Mouse (Mus musculus) neural tube, embryonic 11.5 days (tissue): ENCODE results near the gene Crebrf. TPM values are rescaled to one million over a fixed set of nuclear protein-coding genes. Genes with fewer than 3 reads are reported as not detected.

ENCODE experiments used
- ATAC-seq: fragments of 200-750 bp; cut with Nextera tagmentation; 2 replicates; pipeline ENCODE4 v1.8.0; 2017; ENCODE audit warnings: moderate number of reproducible peaks, mild to moderate bottlenecking, moderate TSS enrichment, moderate library complexity; ENCODE audit not compliant: insufficient read depth, low FRiP score, low TSS enrichment
- DNase-seq: peaks from one replicate; pipeline ENCODE4 v3.0.0-alpha.2; 2015; ENCODE audit warnings: low spot score
- H3K27ac ChIP-seq: fragments of 300-500 bp; sonication (generic); 2 replicates; pipeline ENCODE4 v1.5.1; 2014; ENCODE audit warnings: low read depth, mild to moderate bottlenecking, low read length
- H3K27me3 ChIP-seq: fragments of 300-500 bp; sonication (generic); 2 replicates; pipeline ENCODE4 v1.6.1; 2014; ENCODE audit warnings: mild to moderate bottlenecking, low read length, mixed read lengths; ENCODE audit not compliant: control insufficient read depth, insufficient read depth
- H3K36me3 ChIP-seq: fragments of 300-500 bp; sonication (generic); 2 replicates; pipeline ENCODE4 v1.6.1; 2014; ENCODE audit warnings: mild to moderate bottlenecking, low read length, moderate library complexity, mixed read lengths; ENCODE audit not compliant: control insufficient read depth, insufficient read depth
- H3K4me1 ChIP-seq: fragments of 300-500 bp; sonication (generic); 2 replicates; pipeline ENCODE4 v1.6.1; 2014; ENCODE audit warnings: low read length, mixed read lengths; ENCODE audit not compliant: control insufficient read depth, insufficient read depth
- H3K4me2 ChIP-seq: fragments of 300-500 bp; sonication (generic); 2 replicates; pipeline ENCODE4 v1.6.1; 2014; ENCODE audit warnings: low read depth, mild to moderate bottlenecking, moderate library complexity
- H3K4me3 ChIP-seq: fragments of 300-500 bp; sonication (generic); 2 replicates; pipeline ENCODE4 v1.5.1; 2014; ENCODE audit warnings: low read depth, low read length
- H3K9ac ChIP-seq: fragments of 300-500 bp; sonication (generic); 2 replicates; pipeline ENCODE4 v1.6.1; 2014; ENCODE audit warnings: mild to moderate bottlenecking, low read length
- H3K9me3 ChIP-seq: fragments of 300-500 bp; sonication (generic); 2 replicates; pipeline ENCODE4 v1.6.1; 2016; ENCODE audit warnings: low read length; ENCODE audit not compliant: control insufficient read depth
- WGBS: fragments of 180-500 bp; shearing (Covaris S2); extraction: QIAGEN DNeasy Blood & Tissue Kit; methylation state at CpG from one replicate; pipeline ENCODE4 v1.1.7; 2014; 5-methylcytosine and 5-hydroxymethylcytosine counted together
- polyA plus RNA-seq: library from polyadenylated mRNA; unstranded; fragments of >200 nt; fragmentation: Nextera tagmentation; extraction: Ambion mirVana; gene quantifications from 2 replicates; pipeline ENCODE4 v1.2.1, GENCODE M21; 2014

Crebrf gene
- polyA plus RNA-seq, 1 experiment from 2014 or later: 3.2 TPM

GRCm38 (mm10) chr17:26743294-26743693 is 27.8 kb downstream of the Crebrf start:
- 90% methylated on average over 1 of the region's 1 CpGs for WGBS
- Histone ChIP-seq H3K27ac (no peak overlapping the region), H3K36me3 (no peaks in the 10 kb centered on the region), H3K4me3 (no peak overlapping the region), H3K4me1 (no peaks in the 10 kb centered on the region), H3K4me2 (no peak overlapping the region), H3K9ac (no peak overlapping the region), H3K27me3 (no peaks in the 10 kb centered on the region), H3K9me3 (no peaks in the 10 kb centered on the region)
- ATAC-seq (no peak), DNase-seq (no peak)

GRCm38 (mm10) chr17:26749975-26750374 is 34.5 kb downstream of the Crebrf start:
- Histone ChIP-seq H3K36me3 (no peaks in the 10 kb centered on the region), H3K4me1 (no peaks in the 10 kb centered on the region), H3K27ac (no peak overlapping the region), H3K27me3 (no peaks in the 10 kb centered on the region), H3K9ac (no peak overlapping the region), H3K4me2 (no peak overlapping the region), H3K9me3 (no peaks in the 10 kb centered on the region), H3K4me3 (no peak overlapping the region)
- 87% methylated on average over 3 of the region's 3 CpGs for WGBS
- DNase-seq (no peak), ATAC-seq (no peak)

GRCm38 (mm10) chr17:26752297-26752696 is 36.8 kb downstream of the Crebrf start:
- H3K4me1 ChIP-seq: no peaks in the 10 kb centered on the region
- H3K9ac ChIP-seq: no peak overlapping the region
- no peak overlapping the region for H3K4me2 ChIP-seq
- H3K27ac ChIP-seq: no peak overlapping the region
- no peaks in the 10 kb centered on the region for H3K9me3 ChIP-seq
- no peaks in the 10 kb centered on the region for H3K36me3 ChIP-seq
- no peak for ATAC-seq
- no peaks in the 10 kb centered on the region for H3K27me3 ChIP-seq
- no peak overlapping the region for H3K4me3 ChIP-seq
- no peak for DNase-seq
- 87% methylated on average over 1 of the region's 1 CpGs for WGBS

GRCm38 (mm10) chr17:26753476-26753875 is 38.0 kb downstream of the Crebrf start:
- DNase-seq (no peak), ATAC-seq (no peak)
- Histone ChIP-seq H3K27me3 (no peaks in the 10 kb centered on the region), H3K4me2 (no peak overlapping the region), H3K4me1 (no peaks in the 10 kb centered on the region), H3K4me3 (no peak overlapping the region), H3K36me3 (no peaks in the 10 kb centered on the region), H3K9me3 (no peaks in the 10 kb centered on the region), H3K27ac (no peak overlapping the region), H3K9ac (no peak overlapping the region)
- WGBS: 91% methylated on average over 2 of the region's 2 CpGs

- ATAC-seq: no peak
- 87% methylated on average over 5 of the region's 5 CpGs for WGBS
- no peaks in the 10 kb centered on the region for H3K27me3 ChIP-seq
Measured at GRCm38 (mm10) chr17:26767100-26767753, 51.8 kb downstream of the Crebrf start.

GRCm38 (mm10) chr17:26767754-26768124 is 52.3 kb downstream of the Crebrf start:
- H3K4me1 ChIP-seq: no peaks in the 10 kb centered on the region
- DNase-seq (no peak), ATAC-seq (no peak)
- H3K9ac ChIP-seq: no peak overlapping the region
- no peak overlapping the region for H3K27ac ChIP-seq
- WGBS: 70% methylated on average over 2 of the region's 2 CpGs
- no peaks in the 10 kb centered on the region for H3K9me3 ChIP-seq
- H3K36me3 ChIP-seq: no peaks in the 10 kb centered on the region
- H3K4me3 ChIP-seq: no peak overlapping the region
- no peaks in the 10 kb centered on the region for H3K27me3 ChIP-seq
- H3K4me2 ChIP-seq: no peak overlapping the region

More at GRCm38 (mm10) chr17:26767100-26767753, 51.8 kb downstream of the Crebrf start:
- no peak for DNase-seq
- Histone ChIP-seq H3K9me3 (no peaks in the 10 kb centered on the region), H3K4me3 (no peak overlapping the region), H3K4me2 (no peak overlapping the region), H3K9ac (no peak overlapping the region), H3K27ac (no peak overlapping the region), H3K36me3 (no peaks in the 10 kb centered on the region), H3K4me1 (no peaks in the 10 kb centered on the region)

GRCm38 (mm10) chr17:26776211-26776610 is 60.8 kb downstream of the Crebrf start:
- H3K9me3 ChIP-seq: no peaks in the 10 kb centered on the region
- no peaks in the 10 kb centered on the region for H3K36me3 ChIP-seq
- WGBS: 46% methylated on average over 10 of the region's 10 CpGs
- peak; percentile 31; the same call in 1 of the 2 replicates for ATAC-seq
- 0 out of 2 replicates have a peak overlapping the region, but pooled peaks have one; percentile 44 for H3K27ac ChIP-seq
- peaks cover 6% of the 10 kb centered on the region; the same call in 1 of the 2 replicates for H3K4me1 ChIP-seq
- no peak overlapping the region; the same call in 1 of the 2 replicates for H3K9ac ChIP-seq
- DNase-seq: peak; percentile 23
- no peak overlapping the region for H3K4me3 ChIP-seq
- H3K27me3 ChIP-seq: no peaks in the 10 kb centered on the region
- H3K4me2 ChIP-seq: no peak overlapping the region

- Histone ChIP-seq H3K9me3 (no peaks in the 10 kb centered on the region), H3K9ac (no peak overlapping the region), H3K36me3 (no peaks in the 10 kb centered on the region), H3K4me1 (peaks cover 10% of the 10 kb centered on the region), H3K27ac (no peak overlapping the region), H3K27me3 (no peaks in the 10 kb centered on the region), H3K4me2 (no peak overlapping the region), H3K4me3 (no peak overlapping the region)
- DNase-seq (no peak), ATAC-seq (no peak)
- WGBS: 92% methylated on average over 4 of the region's 4 CpGs
Measured at GRCm38 (mm10) chr17:26778001-26778400, 62.6 kb downstream of the Crebrf start.

- Histone ChIP-seq H3K27me3 (no peaks in the 10 kb centered on the region), H3K4me1 (peaks cover 10% of the 10 kb centered on the region), H3K4me3 (no peak overlapping the region), H3K36me3 (no peaks in the 10 kb centered on the region), H3K9ac (no peak overlapping the region), H3K27ac (no peak overlapping the region), H3K9me3 (no peaks in the 10 kb centered on the region), H3K4me2 (no peak overlapping the region)
- DNase-seq: no peak
- no peak for ATAC-seq
- WGBS: 99% methylated on average over 3 of the region's 3 CpGs
Measured at GRCm38 (mm10) chr17:26778430-26779100, 63.1 kb downstream of the Crebrf start.
